22 mouse cellular contexts compared by ENCODE assay signal in genomic region chr15:100258646-100259425, GRCm38 (mm10). TPM values are rescaled to one million over a fixed set of nuclear protein-coding genes. Genes with fewer than 3 reads are reported as not detected.
DNase-seq lines count a peak whose midpoint lies in the region; ATAC-seq and TF ChIP-seq lines count a peak whose summit lies in the region.
"Had no signal": no experiment of that assay in that cellular context is flagged by ENCODE, and none has a peak within 500 bp of the region (broad histone marks: within the 10 kb centered on the region; RNA-seq: fewer than 3 reads in every experiment).

No protein-coding gene starts in this region.

- H3K4me2 ChIP-seq in midbrain, embryonic 16.5 days (ENCODE audit: low read length) = no peak overlapping the region
- H3K4me2 ChIP-seq in liver, embryonic 12.5 days = no peak overlapping the region
- no peak overlapping the region for H3K4me2 ChIP-seq in stomach, postnatal 0 days (replicated peaks; ENCODE audit: low read depth)
- H3K4me2 ChIP-seq: embryonic facial prominence, embryonic 15.5 days; heart, embryonic 11.5 days; heart, embryonic 15.5 days; hindbrain, embryonic 14.5 days; intestine, embryonic 15.5 days had no signal

- peak; percentile 52 for DNase-seq in ES-CJ7 (ENCODE audit: low read depth, low spot score)
- peak; percentile 65 for DNase-seq in ZHBTc4 (ENCODE audit: low read depth, low spot score)
- peak; percentile 27 for DNase-seq in lung, postnatal 10 days
- no peak for DNase-seq in embryonic facial prominence, embryonic 10.5 days (ENCODE audit: low spot score)
- no peak for DNase-seq in stomach, postnatal 0 days (ENCODE audit: low spot score)
- DNase-seq: adrenal gland, postnatal 14 days; cerebellum, adult 18-20 months; cerebellum, adult 9-11 months; heart, adult 2 months; heart, postnatal 14 days had no signal

- no peak overlapping the region for H3K9ac ChIP-seq in midbrain, embryonic 16.5 days (ENCODE audit: low read depth, low read length)
- H3K9ac ChIP-seq in liver, embryonic 12.5 days = no peak overlapping the region
- no peak overlapping the region for H3K9ac ChIP-seq in stomach, postnatal 0 days (ENCODE audit: low read length)
- H3K9ac ChIP-seq: embryonic facial prominence, embryonic 15.5 days; heart, embryonic 15.5 days; hindbrain, embryonic 14.5 days; intestine, embryonic 15.5 days had no signal

- TF ChIP-seq CTCF in stomach, postnatal 0 days (IDR thresholded peaks at IDR 0.05; ENCODE audit: low read depth) = no peak

- H3K4me3 ChIP-seq in midbrain, embryonic 16.5 days (ENCODE audit: low read depth, low read length) = no peak overlapping the region
- no peak overlapping the region for H3K4me3 ChIP-seq in embryonic facial prominence, embryonic 10.5 days
- H3K4me3 ChIP-seq in liver, embryonic 12.5 days = no peak overlapping the region
- H3K4me3 ChIP-seq in stomach, postnatal 0 days (ENCODE audit: low read depth, low read length) = no peak overlapping the region
- H3K4me3 ChIP-seq: embryonic facial prominence, embryonic 15.5 days; erythroblast, embryonic 14.5 days; forebrain, embryonic 10.5 days; heart, adult 2 months; heart, embryonic 15.5 days; hindbrain, embryonic 10.5 days; intestine, embryonic 15.5 days had no signal

- no peaks in the 10 kb centered on the region for H3K27me3 ChIP-seq in midbrain, embryonic 16.5 days (ENCODE audit: control insufficient read depth, insufficient read depth, low read depth, low read length)
- no peaks in the 10 kb centered on the region for H3K27me3 ChIP-seq in embryonic facial prominence, embryonic 10.5 days (replicated peaks; ENCODE audit: low read depth, poor library complexity, severe bottlenecking)
- H3K27me3 ChIP-seq in liver, embryonic 12.5 days (replicated peaks) = no peaks in the 10 kb centered on the region
- no peaks in the 10 kb centered on the region for H3K27me3 ChIP-seq in stomach, postnatal 0 days (ENCODE audit: control insufficient read depth, insufficient read depth, low read length)
- H3K27me3 ChIP-seq: embryonic facial prominence, embryonic 15.5 days; heart, embryonic 15.5 days; intestine, embryonic 15.5 days had no signal

- no peak for ATAC-seq in midbrain, embryonic 16.5 days
- no peak for ATAC-seq in liver, embryonic 12.5 days
- no peak for ATAC-seq in stomach, postnatal 0 days (ENCODE audit: low FRiP score, low TSS enrichment)
- ATAC-seq: forebrain, embryonic 14.5 days; intestine, embryonic 15.5 days had no signal

- no peaks in the 10 kb centered on the region for H3K4me1 ChIP-seq in midbrain, embryonic 16.5 days (ENCODE audit: control insufficient read depth, insufficient read depth, low read length)
- no peaks in the 10 kb centered on the region for H3K4me1 ChIP-seq in embryonic facial prominence, embryonic 10.5 days
- 0 out of 2 replicates have a peak, but pooled peaks cover 2% of the 10 kb centered on the region for H3K4me1 ChIP-seq in liver, embryonic 12.5 days
- no peaks in the 10 kb centered on the region for H3K4me1 ChIP-seq in stomach, postnatal 0 days (replicated peaks; ENCODE audit: control insufficient read depth, insufficient read depth)
- H3K4me1 ChIP-seq: embryonic facial prominence, embryonic 15.5 days; forebrain, embryonic 10.5 days; hindbrain, embryonic 10.5 days; intestine, embryonic 15.5 days had no signal

- H3K36me3 ChIP-seq in midbrain, embryonic 16.5 days (ENCODE audit: control insufficient read depth, insufficient read depth, low read length) = peaks cover 33% of the 10 kb centered on the region
- H3K36me3 ChIP-seq in embryonic facial prominence, embryonic 10.5 days (replicated peaks) = peaks cover 82% of the 10 kb centered on the region
- H3K36me3 ChIP-seq in liver, embryonic 12.5 days = peaks cover 80% of the 10 kb centered on the region
- H3K36me3 ChIP-seq in stomach, postnatal 0 days (ENCODE audit: control insufficient read depth, insufficient read depth, low read length) = peaks cover 19% of the 10 kb centered on the region; the same call in 1 of the 2 replicates

- 92% methylated on average over 7 of the region's 7 CpGs for WGBS in midbrain, embryonic 16.5 days
- WGBS in embryonic facial prominence, embryonic 10.5 days = 94% methylated on average over 7 of the region's 7 CpGs
- 90% methylated on average over 7 of the region's 7 CpGs for WGBS in liver, embryonic 12.5 days (ENCODE audit: insufficient replicate concordance)
- 91% methylated on average over 7 of the region's 7 CpGs for WGBS in stomach, postnatal 0 days

- TF ChIP-seq EP300 in stomach, postnatal 0 days (optimal IDR thresholded peaks at IDR 0.05) = no peak

- H3K9me3 ChIP-seq in midbrain, embryonic 16.5 days (replicated peaks; ENCODE audit: control insufficient read depth, low read length, poor library complexity, severe bottlenecking) = no peaks in the 10 kb centered on the region
- H3K9me3 ChIP-seq in embryonic facial prominence, embryonic 10.5 days = no peaks in the 10 kb centered on the region
- H3K9me3 ChIP-seq in liver, embryonic 12.5 days (replicated peaks) = no peaks in the 10 kb centered on the region
- no peaks in the 10 kb centered on the region for H3K9me3 ChIP-seq in stomach, postnatal 0 days (ENCODE audit: control insufficient read depth, low read length)
- H3K9me3 ChIP-seq: embryonic facial prominence, embryonic 15.5 days; forebrain, embryonic 10.5 days; heart, embryonic 15.5 days; hindbrain, embryonic 10.5 days; intestine, embryonic 15.5 days had no signal

- H3K27ac ChIP-seq in midbrain, embryonic 16.5 days (ENCODE audit: low read length) = no peak overlapping the region
- no peak overlapping the region for H3K27ac ChIP-seq in embryonic facial prominence, embryonic 10.5 days (replicated peaks)
- no peak overlapping the region for H3K27ac ChIP-seq in liver, embryonic 12.5 days
- H3K27ac ChIP-seq in stomach, postnatal 0 days (replicated peaks) = no peak overlapping the region
- H3K27ac ChIP-seq: embryonic facial prominence, embryonic 15.5 days; forebrain, embryonic 10.5 days; heart, adult 2 months; heart, embryonic 15.5 days; hindbrain, embryonic 10.5 days; hindbrain, embryonic 14.5 days; intestine, embryonic 15.5 days had no signal

RNA-seq across cellular contexts. Expression of gene Tmprss12, which starts 21.8 kb away (rescaled TPM):
- not detected in 2 replicates for polyA plus RNA-seq in midbrain, embryonic 16.5 days (2015; fragmentation: Nextera tagmentation; extraction: Ambion mirVana)
- not detected in 2 replicates for polyA plus RNA-seq in embryonic facial prominence, embryonic 10.5 days (2016; fragmentation: Nextera tagmentation; extraction: Ambion mirVana)
- polyA plus RNA-seq in liver, embryonic 12.5 days (2016; fragmentation: Nextera tagmentation; extraction: Ambion mirVana) = not detected in 2 replicates
- polyA plus RNA-seq in stomach, postnatal 0 days (2015; fragmentation: Nextera tagmentation; extraction: Ambion mirVana) = 0.11 TPM in 1 of 2 replicates, not detected in the other
- polyA plus RNA-seq: embryonic facial prominence, embryonic 11.5 days; embryonic facial prominence, embryonic 15.5 days; erythroblast, embryonic 14.5 days; forebrain, embryonic 10.5 days; forebrain, embryonic 14.5 days; heart, adult 2 months; heart, embryonic 11.5 days; heart, embryonic 15.5 days; hindbrain, embryonic 10.5 days; hindbrain, embryonic 14.5 days; intestine, embryonic 15.5 days had no signal

RNA-seq across cellular contexts. Expression of gene Atf1, which starts 31.2 kb away (rescaled TPM):
- 11.4 and 15.2 TPM in 2 replicates for polyA plus RNA-seq in midbrain, embryonic 16.5 days (2015; fragmentation: Nextera tagmentation; extraction: Ambion mirVana)
- 36.8 and 42.2 TPM in 2 replicates for polyA plus RNA-seq in embryonic facial prominence, embryonic 10.5 days (2016; fragmentation: Nextera tagmentation; extraction: Ambion mirVana)
- 55.0 and 57.6 TPM in 2 replicates for polyA plus RNA-seq in liver, embryonic 12.5 days (2016; fragmentation: Nextera tagmentation; extraction: Ambion mirVana)
- polyA plus RNA-seq in stomach, postnatal 0 days (2015; fragmentation: Nextera tagmentation; extraction: Ambion mirVana) = 27.3 and 27.7 TPM in 2 replicates

RNA-seq across cellular contexts. Expression of gene Mettl7a1, which starts 45.1 kb away (rescaled TPM):
- 3.7 and 4.8 TPM in 2 replicates for polyA plus RNA-seq in midbrain, embryonic 16.5 days (2015; fragmentation: Nextera tagmentation; extraction: Ambion mirVana)
- polyA plus RNA-seq in embryonic facial prominence, embryonic 10.5 days (2016; fragmentation: Nextera tagmentation; extraction: Ambion mirVana) = 3.3 and 4.6 TPM in 2 replicates
- polyA plus RNA-seq in liver, embryonic 12.5 days (2016; fragmentation: Nextera tagmentation; extraction: Ambion mirVana) = 4.4 and 5.4 TPM in 2 replicates
- 9.1 and 9.5 TPM in 2 replicates for polyA plus RNA-seq in stomach, postnatal 0 days (2015; fragmentation: Nextera tagmentation; extraction: Ambion mirVana)

Comparison
In these comparisons a context has a peak if more than half of its experiments do, and no peak if none do; other contexts are left out.
1. DNase-seq: peak in ES-CJ7 (single experiment), ZHBTc4 (single experiment) and lung, postnatal 10 days (single experiment); none in embryonic facial prominence, embryonic 10.5 days (single experiment) and stomach, postnatal 0 days (single experiment).